Mouse (Mus musculus): ENCODE measurements around the gene Creld1.

Gene Creld1

DNA sequence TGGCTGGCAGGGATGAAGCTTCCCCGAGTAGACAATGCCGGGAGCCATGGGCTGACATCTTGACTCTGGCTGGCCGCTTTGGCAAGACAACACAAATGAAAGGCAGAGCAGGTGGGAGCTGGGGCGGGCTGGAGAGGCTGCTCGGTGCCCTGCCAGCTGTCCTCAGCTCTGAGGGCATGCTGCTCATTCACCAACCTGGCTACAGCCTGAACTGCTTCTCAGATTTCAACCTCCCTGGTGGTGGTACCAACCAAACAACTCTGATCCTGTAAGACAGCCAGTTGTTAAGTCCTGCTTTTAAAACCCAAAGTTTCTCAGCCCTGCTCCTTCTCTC, 25.8 kb downstream of the Creld1 start:
- no peak for DNase-seq (ENCODE audit: low spot score)

DNA sequence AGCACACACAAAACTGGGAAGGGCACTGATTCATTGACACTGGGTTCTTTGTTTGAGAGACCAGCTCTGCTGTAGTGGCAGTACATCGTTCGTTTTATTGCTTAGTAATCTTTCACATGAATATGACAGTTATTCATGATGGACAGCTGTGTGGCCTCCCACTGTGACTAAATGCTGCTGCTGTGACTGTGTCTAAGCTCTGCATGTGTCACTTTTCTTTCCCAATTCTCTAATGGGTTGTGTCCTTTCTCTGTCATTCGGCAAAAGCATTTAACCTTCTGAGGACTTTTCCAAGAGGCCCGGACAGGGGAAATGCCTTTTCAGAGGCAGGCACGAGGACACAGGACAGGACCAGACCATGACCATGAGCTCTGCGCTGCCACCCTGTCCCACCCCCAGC, 30.8 kb downstream of the Creld1 start:
- no peak for DNase-seq (ENCODE audit: low spot score)

DNA sequence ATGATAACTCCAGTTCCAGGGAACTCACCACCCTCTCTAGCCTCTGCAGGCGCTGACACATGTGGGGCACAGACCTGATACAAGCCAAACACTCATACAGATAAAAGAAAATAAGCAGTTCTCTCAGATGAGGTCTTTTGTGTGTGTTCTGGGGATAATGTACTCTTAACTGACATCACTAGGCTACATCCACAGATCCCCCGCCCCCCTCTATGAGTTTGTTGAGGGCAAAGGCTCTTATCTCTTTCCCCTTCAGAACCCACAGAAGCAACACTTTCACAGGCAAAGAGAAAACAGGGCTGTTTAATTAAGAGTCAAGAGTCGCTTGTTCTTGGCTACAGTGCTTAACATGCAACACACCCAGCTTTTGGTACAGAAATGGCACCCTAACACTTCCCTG, 31.5 kb downstream of the Creld1 start:
- DNase-seq (ENCODE audit: low spot score) = no peak

DNA sequence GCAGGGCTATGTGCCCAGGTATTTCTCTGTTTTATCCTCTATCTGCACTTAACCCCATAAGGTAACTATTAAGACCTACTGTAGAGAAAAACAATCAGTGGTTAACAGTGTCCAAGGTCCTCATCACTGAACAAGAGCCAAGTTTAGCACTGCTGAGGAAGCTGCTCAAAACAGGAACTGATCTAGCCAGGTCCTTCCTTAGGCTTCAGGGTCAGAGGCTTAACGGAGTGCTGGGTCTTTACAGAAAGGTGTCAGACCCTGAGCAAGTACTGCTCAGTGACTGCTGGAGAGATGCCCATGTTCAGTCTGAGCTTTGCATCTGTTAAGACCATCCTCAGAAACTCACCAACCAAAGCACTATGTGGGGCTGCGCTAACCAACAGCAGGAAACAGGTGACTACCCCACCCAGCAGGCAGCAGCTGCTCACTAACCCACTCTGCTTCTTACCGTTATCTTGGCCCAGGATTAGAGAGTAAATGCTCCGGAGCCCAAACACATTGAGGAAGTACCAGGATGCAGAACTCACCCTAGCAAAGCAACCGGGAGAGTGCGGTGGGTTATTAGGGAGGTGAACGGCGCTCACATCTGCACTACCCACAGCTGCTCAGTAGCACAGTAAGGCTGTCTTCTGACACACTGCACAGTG, 34.5 kb downstream of the Creld1 start:
- DNase-seq (ENCODE audit: low spot score) = no peak

DNA sequence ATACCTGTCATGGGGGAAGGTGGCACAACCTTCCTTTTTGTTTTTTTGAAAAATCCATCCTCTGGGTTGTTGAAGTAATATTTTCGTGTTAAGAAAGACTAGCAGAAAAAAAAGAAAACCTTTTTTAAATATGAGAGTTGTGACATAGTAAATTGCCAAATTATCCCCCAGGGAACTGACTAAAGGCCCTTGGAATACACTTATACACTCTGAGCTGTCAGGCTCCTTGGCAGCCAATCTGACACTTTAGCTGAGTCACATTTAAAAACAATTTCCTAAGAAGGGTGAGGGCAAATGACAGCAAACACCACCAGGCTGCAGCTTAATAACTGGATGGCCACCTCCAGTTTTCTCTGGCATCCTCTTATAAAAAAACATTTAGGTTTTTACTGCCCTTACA, 39.2 kb downstream of the Creld1 start:
- no peak for DNase-seq (ENCODE audit: low spot score)

DNA sequence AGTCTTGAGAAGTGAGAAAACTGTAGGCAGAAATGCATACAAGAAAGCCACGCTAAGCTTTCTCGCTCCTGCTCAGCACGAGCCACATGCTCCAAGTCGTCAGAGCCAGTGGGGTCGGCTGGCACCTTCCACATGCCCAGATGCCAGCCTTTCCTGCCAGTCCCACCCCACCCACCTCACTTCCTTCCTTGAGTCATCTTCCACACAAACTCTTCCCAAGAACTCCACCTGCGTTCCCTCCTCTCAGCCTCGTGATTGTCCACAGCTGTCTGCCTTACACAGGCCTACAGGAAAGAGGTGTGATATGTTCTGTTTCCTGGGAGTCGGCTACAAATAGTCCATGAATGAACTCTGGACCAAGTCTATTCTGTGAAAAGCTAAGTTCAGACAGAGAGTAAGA, 40.3 kb downstream of the Creld1 start:
- no peak for DNase-seq (ENCODE audit: low spot score)

DNA sequence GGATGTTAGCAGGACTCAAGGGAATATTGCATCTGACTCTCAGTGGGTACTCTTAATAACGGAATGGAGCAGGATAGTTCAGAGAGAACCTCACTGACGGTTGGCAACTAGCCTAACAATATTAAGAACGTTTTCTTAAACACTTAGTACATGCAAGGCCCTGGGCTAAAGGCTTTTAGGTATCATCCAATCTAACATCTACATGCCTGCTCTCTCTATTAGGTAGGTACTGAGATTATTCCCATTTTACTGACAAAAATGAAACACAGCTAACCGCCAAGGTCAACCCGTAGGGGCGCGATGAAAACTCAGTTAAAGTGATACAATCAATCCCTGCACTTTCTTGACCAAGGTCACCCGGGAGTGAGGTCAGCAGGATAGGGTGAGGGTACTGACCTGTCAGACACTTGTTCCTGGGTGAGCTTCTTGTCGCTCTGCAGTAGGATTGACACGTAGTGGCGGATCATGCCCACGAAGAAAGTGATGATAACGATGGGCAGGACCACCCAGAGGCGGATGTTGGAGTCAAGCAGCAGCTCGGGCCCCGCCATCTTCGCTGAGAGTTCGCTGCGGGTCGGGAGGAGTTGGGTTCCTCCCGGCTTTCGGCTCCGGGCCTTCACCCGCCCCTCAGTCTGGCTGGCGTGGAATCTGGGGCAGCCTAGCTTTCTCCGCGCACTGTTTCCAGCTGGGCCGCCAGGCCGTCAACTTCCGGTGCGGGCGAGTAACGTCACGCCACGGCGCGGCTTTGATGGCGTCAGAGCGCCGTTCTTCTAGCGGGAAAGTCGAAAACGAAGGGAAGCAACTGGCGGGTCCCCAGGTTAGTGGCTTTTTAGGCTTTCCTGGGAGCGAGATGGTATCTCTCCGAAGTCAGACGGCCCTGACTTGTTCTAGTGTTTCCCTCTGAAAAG, 48.1 kb downstream of the Creld1 start, which contains the start of the genes Emc3 and Fancd2:
TSS of gene Emc3 (minus strand) at position 721 of the 908 bp plus-strand sequence.
TSS of gene Fancd2 (plus strand) at position 751 of the 908 bp plus-strand sequence.
- DNase-seq (ENCODE audit: low spot score) = peak; percentile 87

DNA sequence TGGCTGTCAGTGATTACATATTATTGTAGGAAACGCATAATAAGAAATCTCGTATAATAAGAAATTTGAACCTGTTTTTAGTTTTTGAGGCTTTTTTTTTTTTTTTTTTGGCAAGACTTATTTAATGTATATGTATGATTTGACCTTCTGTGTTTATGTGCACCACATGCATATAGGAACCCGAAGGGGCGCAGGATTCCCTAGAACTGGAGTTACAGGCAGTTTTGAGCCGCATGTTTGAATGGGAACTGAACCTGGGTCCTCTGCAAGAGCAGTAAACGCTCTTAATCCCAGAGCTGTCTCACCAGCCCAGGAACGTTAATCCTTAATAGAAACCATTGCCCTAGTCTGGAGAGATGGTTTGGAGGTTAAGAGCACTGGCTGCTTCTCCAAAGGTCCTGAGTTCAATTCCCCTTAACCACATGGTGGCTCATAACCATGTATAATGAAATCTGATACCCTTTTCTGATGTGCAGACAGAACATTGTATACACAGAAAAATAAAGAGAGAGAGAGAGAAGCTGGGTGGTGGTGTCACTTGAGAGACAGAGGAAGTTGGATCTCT, 48.8 kb downstream of the Creld1 start:
- DNase-seq (ENCODE audit: low spot score) = peak; percentile 34

DNA sequence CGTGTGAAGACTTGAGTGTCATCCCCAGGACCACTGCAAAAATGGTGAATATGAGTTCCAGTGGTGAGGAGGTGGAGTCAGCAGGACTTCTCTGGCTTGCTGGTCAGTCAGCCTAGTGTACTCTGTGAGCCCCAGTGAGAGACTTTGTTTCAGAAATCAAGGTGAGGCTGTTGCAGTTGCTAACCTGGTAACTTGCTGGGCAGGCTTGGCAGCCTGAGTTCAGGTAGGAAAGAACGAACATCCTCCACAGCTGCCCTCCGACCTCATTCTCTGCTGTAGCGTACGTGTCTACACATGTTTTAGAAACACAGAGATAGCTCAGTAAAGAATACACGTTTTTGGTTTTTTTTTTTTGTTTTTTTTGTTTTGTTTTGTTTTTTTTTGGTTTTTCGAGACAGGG, 51.8 kb downstream of the Creld1 start:
- no peak for DNase-seq (ENCODE audit: low spot score)

DNA sequence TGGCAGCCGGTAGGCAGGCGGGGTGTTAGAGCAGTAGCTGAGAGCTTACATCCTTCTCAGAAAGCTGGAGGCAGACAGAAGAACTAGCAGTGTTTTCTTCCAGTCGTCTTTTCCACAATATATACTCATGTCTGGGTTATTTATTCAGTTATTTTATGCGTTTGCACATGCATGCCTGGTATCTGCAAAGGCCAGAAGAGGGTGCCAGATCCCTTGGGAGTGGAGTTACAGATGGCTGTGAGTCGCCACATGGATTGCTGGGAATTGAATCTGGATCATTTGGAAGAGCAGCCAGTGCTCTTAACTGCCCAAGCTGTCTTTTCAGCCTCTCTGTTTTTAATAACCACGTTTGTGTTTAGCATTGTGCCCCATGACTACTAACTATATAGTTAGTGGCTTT, 58.5 kb downstream of the Creld1 start:
- DNase-seq (ENCODE audit: low spot score) = no peak

Data from c-Kit-positive CD71-positive TER-119-positive erythroid progenitor cells, embryonic 14.5 days (primary cell).